Mouse (Mus musculus) limb, embryonic 14.5 days (tissue): ENCODE data around the gene Mrpl51. TPM values are rescaled to one million over a fixed set of nuclear protein-coding genes. Genes with fewer than 3 reads are reported as not detected.
"Not testable (repeated sequence)": the region's sequence is repeated elsewhere in the genome, so short reads cannot be mapped to it uniquely, and the experiment has no call there.

Experiments
- ATAC-seq: fragments of 200-750 bp; cut with Nextera tagmentation; 2 replicates; pipeline ENCODE4 v1.8.0; 2017; ENCODE audit warnings: low read depth, moderate number of reproducible peaks, moderate TSS enrichment; ENCODE audit not compliant: low FRiP score
- DNase-seq: peaks from one replicate; pipeline ENCODE4 v3.0.0-alpha.2; 2015; ENCODE audit warnings: low spot score
- H3K27ac ChIP-seq: fragments of 300-500 bp; sonication (generic); replicated peaks from 2 replicates; pipeline ENCODE4 v1.5.1; 2014; ENCODE audit warnings: low read depth, mild to moderate bottlenecking, low read length, moderate library complexity, mixed read lengths
- H3K27me3 ChIP-seq: fragments of 300-500 bp; sonication (generic); 2 replicates; pipeline ENCODE4 v1.6.1; 2014; ENCODE audit warnings: low read length, mixed read lengths; ENCODE audit not compliant: control insufficient read depth, insufficient read depth
- H3K36me3 ChIP-seq: fragments of 300-500 bp; sonication (generic); 2 replicates; pipeline ENCODE4 v1.6.1; 2014; ENCODE audit warnings: mild to moderate bottlenecking, low read length, moderate library complexity, mixed read lengths; ENCODE audit not compliant: control insufficient read depth, insufficient read depth
- H3K4me1 ChIP-seq: fragments of 300-500 bp; sonication (generic); 2 replicates; pipeline ENCODE4 v1.6.1; 2014; ENCODE audit warnings: antibody characterized with exemption, low read length, mixed read lengths; ENCODE audit not compliant: control insufficient read depth, insufficient read depth
- H3K4me2 ChIP-seq: fragments of 300-500 bp; sonication (generic); replicated peaks from 2 replicates; pipeline ENCODE4 v1.6.1; 2014; ENCODE audit warnings: low read depth, mild to moderate bottlenecking, low read length, moderate library complexity; ENCODE audit not compliant: severe bottlenecking
- H3K4me3 ChIP-seq: fragments of 300-500 bp; sonication (generic); replicated peaks from 2 replicates; pipeline ENCODE4 v1.5.1; 2014; ENCODE audit warnings: low read length
- H3K9ac ChIP-seq: fragments of 300-500 bp; sonication (generic); 2 replicates; pipeline ENCODE4 v1.6.1; 2014; ENCODE audit warnings: mild to moderate bottlenecking, low read depth, low read length, moderate library complexity; ENCODE audit not compliant: severe bottlenecking
- H3K9me3 ChIP-seq: fragments of 300-500 bp; sonication (generic); 2 replicates; pipeline ENCODE4 v1.6.1; 2016; ENCODE audit warnings: low read length; ENCODE audit not compliant: control insufficient read depth
- POLR2A ChIP-seq: fragments of 200-500 bp; IDR thresholded peaks from 2 replicates; pipeline ENCODE4 v1.8.0; 2012; ENCODE audit warnings: inconsistent platforms, mild to moderate bottlenecking, moderate library complexity, borderline replicate concordance; ENCODE audit not compliant: insufficient read depth, insufficient read length; ENCODE audit errors: extremely low read depth
- WGBS: fragments of 180-500 bp; shearing (Covaris S2); extraction: QIAGEN DNeasy Blood & Tissue Kit; methylation state at CpG from one replicate; pipeline ENCODE4 v1.1.7; 2014; 5-methylcytosine and 5-hydroxymethylcytosine counted together
- polyA plus RNA-seq, 2 experiments: library from polyadenylated mRNA; depleted of rRNA in 1 of 2; stranded (reverse) in 1 of 2; unstranded in 1 of 2; fragments of >200 nt; fragmentation: Nextera tagmentation in 1 of 2; extraction: Ambion mirVana in 1 of 2; gene quantifications; 2 replicates each; pipeline versions ENCODE4 v1.2.1 to v1.2.3; 2012 to 2014

Gene Mrpl51
- polyA plus RNA-seq, 2 experiments = 75.0 to 189 TPM

- 82% methylated on average over 7 of the region's 7 CpGs for WGBS
- no peak for DNase-seq
- no peak overlapping the region for H3K4me2 ChIP-seq
- ATAC-seq = no peak
- no peak overlapping the region for H3K4me3 ChIP-seq
- H3K36me3 ChIP-seq = peaks cover 83% of the 10 kb centered on the region
- no peaks in the 10 kb centered on the region for H3K27me3 ChIP-seq
- H3K4me1 ChIP-seq = peaks cover 11% of the 10 kb centered on the region
- TF ChIP-seq POLR2A = no peak
- no peak overlapping the region for H3K9ac ChIP-seq
- H3K9me3 ChIP-seq = no peaks in the 10 kb centered on the region
- no peak overlapping the region; the same call in 1 of the 2 replicates for H3K27ac ChIP-seq
Measured at GRCm38 (mm10) chr6:125159773-125160557, 31.6 kb upstream of the Mrpl51 start.

GRCm38 (mm10) chr6:125160558-125160853 lies 31.1 kb upstream of the Mrpl51 start:
- 52% methylated on average over 10 of the region's 10 CpGs for WGBS
- TF ChIP-seq POLR2A = no peak
- Histone ChIP-seq H3K27ac (peak overlapping the region; percentile 11; the same call in 1 of the 2 replicates), H3K9me3 (no peaks in the 10 kb centered on the region), H3K9ac (no peak overlapping the region), H3K27me3 (no peaks in the 10 kb centered on the region), H3K4me2 (no peak overlapping the region), H3K4me3 (no peak overlapping the region), H3K4me1 (peaks cover 11% of the 10 kb centered on the region), H3K36me3 (peaks cover 80% of the 10 kb centered on the region)
- DNase-seq (no peak), ATAC-seq (no peak)

GRCm38 (mm10) chr6:125160854-125161760 lies 30.5 kb upstream of the Mrpl51 start:
- DNase-seq = peak; percentile 47
- no peak overlapping the region for H3K4me3 ChIP-seq
- no peak overlapping the region for H3K9ac ChIP-seq
- H3K4me1 ChIP-seq = peaks cover 11% of the 10 kb centered on the region
- peaks cover 74% of the 10 kb centered on the region for H3K36me3 ChIP-seq
- no peak for ATAC-seq
- no peak overlapping the region for H3K4me2 ChIP-seq
- H3K27me3 ChIP-seq = no peaks in the 10 kb centered on the region
- H3K27ac ChIP-seq = peak overlapping the region; percentile 11
- no peaks in the 10 kb centered on the region for H3K9me3 ChIP-seq
- 16% methylated on average over 22 of the region's 22 CpGs for WGBS
- TF ChIP-seq POLR2A = no peak

DNA sequence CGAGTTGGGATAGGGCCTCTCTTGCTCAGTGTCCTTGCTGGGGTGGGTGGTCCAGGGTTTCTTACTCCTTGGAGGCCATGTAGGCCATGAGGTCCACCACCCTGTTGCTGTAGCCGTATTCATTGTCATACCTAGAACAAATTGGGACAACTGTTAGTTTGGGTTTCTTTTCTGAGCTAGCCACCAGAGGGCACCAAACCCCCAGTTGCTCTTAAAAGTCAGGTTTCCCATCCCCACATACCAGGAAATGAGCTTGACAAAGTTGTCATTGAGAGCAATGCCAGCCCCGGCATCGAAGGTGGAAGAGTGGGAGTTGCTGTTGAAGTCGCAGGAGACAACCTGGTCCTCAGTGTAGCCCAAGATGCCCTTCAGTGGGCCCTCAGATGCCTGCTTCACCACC lies 29.6 kb upstream of the Mrpl51 start:
- not testable (repeated sequence) for H3K4me3 ChIP-seq, H3K9ac ChIP-seq, H3K4me2 ChIP-seq, H3K27ac ChIP-seq, H3K27me3 ChIP-seq, ATAC-seq, H3K9me3 ChIP-seq
- Histone ChIP-seq H3K36me3 (peaks cover 68% of the 10 kb centered on the region), H3K4me1 (peaks cover 20% of the 10 kb centered on the region)
- peak; percentile 72 for DNase-seq
- WGBS = 2% methylated on average over 3 of the region's 5 CpGs

GRCm38 (mm10) chr6:125162615-125163305 lies 28.8 kb upstream of the Mrpl51 start:
- Histone ChIP-seq H3K4me1 (peaks cover 28% of the 10 kb centered on the region), H3K36me3 (peaks cover 68% of the 10 kb centered on the region)
- H3K4me3 ChIP-seq, H3K27ac ChIP-seq, H3K9ac ChIP-seq, H3K9me3 ChIP-seq, DNase-seq, H3K27me3 ChIP-seq, H3K4me2 ChIP-seq, ATAC-seq: not testable (repeated sequence)
- WGBS = 74% methylated on average over 10 of the region's 16 CpGs
